Mouse (Mus musculus): Measurements from ENCODE around the gene Snx13.

GRCm38 (mm10) chr12:35050964-35051758, 4.2 kb downstream of the Snx13 start:
- TF ChIP-seq TAL1 (IDR thresholded peaks at IDR 0.05; ENCODE audit: low read length) (no peak), GATA1 (IDR thresholded peaks at IDR 0.05; ENCODE audit: low read length) (no peak)

Measured in erythroblast, embryonic 14.5 days (primary cell).